Mouse (Mus musculus): ENCODE results near the gene Rbm34.

DNA sequence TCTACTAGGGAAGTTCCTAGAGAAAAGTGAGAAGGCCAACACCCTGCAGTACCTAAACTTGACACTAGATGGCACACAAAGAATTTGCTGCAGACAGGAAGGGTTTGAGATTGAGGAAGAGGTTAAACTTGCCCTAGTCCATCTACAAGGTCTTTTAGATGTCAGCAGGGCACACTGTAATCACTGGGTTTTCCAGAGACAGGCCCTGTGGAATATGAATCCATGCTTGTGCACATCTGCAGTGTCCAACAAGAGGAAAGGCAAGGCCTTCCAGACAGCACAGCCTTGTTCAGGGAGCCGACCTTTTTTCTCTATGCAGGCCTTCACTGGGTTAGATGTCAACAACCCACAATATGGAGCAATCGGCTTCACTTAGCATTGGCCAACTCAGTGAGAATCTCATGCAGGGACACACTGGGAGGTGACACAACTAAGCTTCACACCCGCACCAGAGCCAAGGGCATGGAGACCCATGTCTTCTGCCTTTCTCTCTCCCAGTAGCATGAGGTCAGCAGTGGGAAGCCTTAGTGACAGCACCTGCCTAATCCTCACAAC is 41.2 kb downstream of the Rbm34 start:
- 0 out of 2 replicates have a peak, but pooled peaks have one; percentile 11 for TF ChIP-seq CTCF (conservative IDR thresholded peaks at IDR 0.05; ENCODE audit: insufficient read depth, insufficient read length, low read depth, low read length)
- TF ChIP-seq POLR2A (IDR thresholded peaks at IDR 0.05; ENCODE audit: low read depth, low read length) = no peak
